Mouse (Mus musculus) embryonic fibroblast, embryonic 13.5 days (primary cell): ENCODE results near the gene Zfp599. TPM values are rescaled to one million over a fixed set of nuclear protein-coding genes. Genes with fewer than 3 reads are reported as not detected.
"Not testable (repeated sequence)": the region's sequence is repeated elsewhere in the genome, so short reads cannot be mapped to it uniquely, and the experiment has no call there.

ENCODE experiments used
- H3K27ac ChIP-seq: 2 replicates; pipeline ENCODE4 v1.5.1; 2012; ENCODE audit warnings: low read length, control low read depth, inconsistent platforms; ENCODE audit not compliant: insufficient read depth
- H3K4me1 ChIP-seq: 2 replicates; pipeline ENCODE4 v1.6.1; 2011; ENCODE audit warnings: low read length; ENCODE audit not compliant: control insufficient read depth, insufficient read depth
- H3K4me3 ChIP-seq: 2 replicates; pipeline ENCODE4 v1.5.1; 2011; ENCODE audit warnings: mild to moderate bottlenecking, control low read depth, low read length; ENCODE audit not compliant: insufficient read depth
- CTCF ChIP-seq: IDR thresholded peaks from 2 replicates; pipeline ENCODE4 v1.5.1; 2011; ENCODE audit warnings: mild to moderate bottlenecking, control low read depth, low read length, moderate library complexity, borderline replicate concordance; ENCODE audit not compliant: insufficient read depth
- POLR2A ChIP-seq: IDR thresholded peaks from 2 replicates; pipeline ENCODE4 v1.6.1; 2011; ENCODE audit warnings: low read depth, mild to moderate bottlenecking, control low read depth, low read length, moderate library complexity
- polyA plus RNA-seq: library from polyadenylated mRNA; stranded (reverse); fragments of >200 nt; gene quantifications from 2 replicates; pipeline ENCODE4 v1.2.4, GENCODE M21; 2011; ENCODE audit warnings: low read depth; ENCODE audit not compliant: missing spikeins, insufficient read length

Gene Zfp599
- 3.3 and 3.6 TPM in 2 replicates for polyA plus RNA-seq

DNA sequence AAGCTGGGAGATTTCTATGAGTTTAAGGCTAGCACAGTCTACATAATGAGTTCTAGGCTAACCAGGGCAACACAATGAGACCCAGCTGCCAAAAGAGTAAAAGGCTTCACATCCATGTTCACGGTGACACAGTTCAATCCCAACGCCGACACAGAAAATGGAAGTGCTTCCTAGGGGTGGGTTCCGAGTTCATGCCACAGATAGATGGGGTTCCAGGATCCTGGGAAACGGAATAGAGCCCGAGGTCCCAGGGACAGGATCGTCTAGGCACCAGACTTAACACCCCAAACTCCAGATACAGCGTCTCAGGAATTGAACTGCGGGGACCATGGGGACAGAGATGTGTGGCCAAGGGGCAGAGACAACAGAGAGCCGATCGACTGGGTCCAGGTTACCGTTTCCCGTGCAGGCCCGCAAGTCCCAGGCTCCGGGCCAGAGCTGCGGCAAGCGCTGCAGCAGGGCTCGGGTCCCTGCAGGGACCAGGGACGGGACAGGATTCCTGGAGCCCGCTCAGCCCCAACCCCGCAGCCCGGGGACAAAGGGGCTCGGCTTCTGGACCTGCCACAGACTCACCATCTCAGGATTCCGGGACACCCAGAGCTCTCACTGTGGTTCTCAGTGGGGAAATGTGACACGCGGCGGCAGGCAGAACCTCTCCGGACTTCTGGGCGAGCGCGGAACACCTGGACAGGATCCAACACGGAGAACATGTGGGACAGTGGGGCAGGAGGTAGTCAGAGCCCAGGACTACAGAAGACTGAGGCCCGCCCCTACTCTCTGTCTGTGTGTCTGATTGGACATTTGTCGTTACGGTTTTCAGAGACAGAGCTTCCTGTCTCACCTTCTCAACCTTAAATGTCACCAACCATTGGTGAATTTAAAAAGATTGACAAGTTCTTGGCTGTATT is at the start of gene Zfp599:
Gene Zfp599, minus strand, starts transcription at position 712 of the 908 bp plus-strand sequence.
- TF ChIP-seq CTCF = no peak
- peak; percentile 76 for TF ChIP-seq POLR2A
- peak within 1 kb of the TSS; percentile 97 for H3K4me3 ChIP-seq
- H3K4me1 ChIP-seq = no peaks in the 10 kb centered on the region; the same call in 1 of the 2 replicates
- no peak within 1 kb of the TSS for H3K27ac ChIP-seq

DNA sequence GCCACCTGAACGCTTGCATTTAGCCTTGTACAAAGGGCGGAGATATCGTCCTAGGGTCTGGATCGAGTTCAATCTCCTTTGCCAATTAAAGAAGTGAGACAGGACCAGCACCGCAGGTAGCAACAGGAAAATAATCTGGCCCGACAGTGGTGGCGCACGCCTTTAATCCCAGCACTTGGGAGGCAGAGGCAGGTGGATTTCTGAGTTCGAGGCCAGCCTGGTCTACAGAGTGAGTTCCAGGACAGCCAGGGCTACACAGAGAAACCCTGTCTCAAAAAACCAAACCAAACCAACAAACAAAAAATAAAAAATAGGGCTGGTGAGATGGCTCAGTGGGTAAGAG is 48.2 kb upstream of the Zfp599 start:
- peak overlapping the region; percentile 78 for H3K4me3 ChIP-seq
- not testable (repeated sequence) for H3K4me1 ChIP-seq, H3K27ac ChIP-seq

DNA sequence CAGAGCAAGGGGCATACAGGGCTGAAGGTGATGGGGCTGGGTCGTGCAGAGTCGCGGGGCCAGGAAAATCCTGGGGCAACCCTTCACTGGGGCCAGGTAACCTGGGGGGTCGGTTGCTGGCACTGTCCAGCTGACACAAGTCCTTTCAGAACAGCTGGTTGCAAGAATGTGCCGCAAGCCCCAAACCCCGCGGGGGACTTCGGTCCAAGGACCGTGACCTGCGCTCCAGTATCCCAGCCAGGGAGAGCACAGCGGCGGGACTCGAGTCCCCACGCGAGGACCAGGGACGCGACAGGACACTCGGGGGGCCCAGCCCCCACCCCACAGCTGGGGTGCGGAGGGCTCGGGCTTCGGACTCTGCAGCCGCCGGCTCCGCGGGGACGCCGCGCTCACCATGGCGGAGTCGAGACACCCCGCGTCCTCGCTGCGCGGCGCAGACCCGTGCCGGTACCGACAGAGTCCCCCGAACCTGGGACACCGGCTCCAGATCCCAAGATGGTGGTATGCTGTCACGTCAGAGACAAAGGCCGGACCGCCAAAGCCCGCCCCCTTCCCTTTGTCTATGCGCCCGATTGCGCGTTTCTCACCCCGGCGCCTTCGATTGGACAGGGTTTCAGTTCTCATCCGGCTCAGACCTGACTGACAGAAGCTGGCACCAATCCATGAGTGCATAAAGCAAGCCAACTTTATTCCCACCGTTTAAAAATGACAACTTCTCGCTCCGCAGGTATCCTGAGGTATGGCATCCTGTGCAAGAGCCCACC is 47.6 kb upstream of the Zfp599 start, which contains the start of gene Zfp810:
Gene Zfp810, minus strand, starts transcription at position 493 of the 764 bp plus-strand sequence.
- TF ChIP-seq POLR2A = peak; percentile 71
- no peak for TF ChIP-seq CTCF
- no peaks in the 10 kb centered on the region; the same call in 1 of the 2 replicates for H3K4me1 ChIP-seq

DNA sequence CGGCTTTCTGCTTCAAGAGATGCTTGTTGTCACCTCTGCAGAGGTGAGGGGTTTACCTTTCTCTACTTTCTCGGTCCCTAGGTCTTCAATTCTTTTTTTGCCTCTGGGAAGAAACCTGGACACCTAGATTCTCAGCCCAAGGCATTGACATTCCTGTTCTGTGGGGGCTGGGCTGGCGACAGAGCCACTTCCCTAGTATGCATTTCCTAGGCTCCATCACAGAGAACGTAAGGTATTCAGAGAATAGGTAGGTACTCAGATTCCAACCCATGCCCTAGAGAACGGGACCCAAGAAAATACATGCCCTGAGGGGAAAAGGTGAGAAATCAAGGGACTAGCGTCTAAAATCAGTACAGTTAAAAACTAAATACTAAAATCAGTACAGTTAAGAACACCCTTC is 47.0 kb upstream of the Zfp599 start:
- Histone ChIP-seq H3K27ac (no peak overlapping the region), H3K4me1 (no peaks in the 10 kb centered on the region; the same call in 1 of the 2 replicates)
- no peak for TF ChIP-seq CTCF

More for the DNA sequence above, 47.6 kb upstream of the Zfp599 start, which contains the start of gene Zfp810:
- Histone ChIP-seq H3K27ac (peak within 1 kb of the TSS; percentile 73), H3K4me3 (peak within 1 kb of the TSS; percentile 78)

DNA sequence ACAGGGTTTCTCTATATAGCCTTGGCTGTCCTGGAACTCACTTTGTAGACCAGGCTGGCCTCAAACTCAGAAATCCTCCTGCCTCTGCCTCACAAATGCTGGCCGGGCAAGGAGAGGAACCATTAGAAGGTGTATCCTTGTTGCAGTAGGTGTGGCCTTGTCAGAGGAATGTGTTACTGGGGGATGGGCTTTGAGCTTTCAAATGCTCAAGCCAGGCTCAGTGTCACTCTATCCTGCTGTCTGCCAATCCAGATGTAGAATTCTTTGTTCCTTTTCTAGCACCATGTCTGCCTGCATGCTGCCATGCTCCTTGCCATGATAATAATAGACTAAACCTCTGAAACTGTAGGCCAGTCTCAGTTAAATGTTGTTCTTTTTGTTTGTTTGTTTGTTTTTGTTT is 42.5 kb upstream of the Zfp599 start:
- H3K27ac ChIP-seq = no peak overlapping the region
- TF ChIP-seq CTCF = no peak
- no peak for TF ChIP-seq POLR2A
- no peaks in the 10 kb centered on the region; the same call in 1 of the 2 replicates for H3K4me1 ChIP-seq
- H3K4me3 ChIP-seq = no peak overlapping the region

More for the DNA sequence above, 47.0 kb upstream of the Zfp599 start:
- H3K4me3 ChIP-seq = peak overlapping the region; percentile 78

DNA sequence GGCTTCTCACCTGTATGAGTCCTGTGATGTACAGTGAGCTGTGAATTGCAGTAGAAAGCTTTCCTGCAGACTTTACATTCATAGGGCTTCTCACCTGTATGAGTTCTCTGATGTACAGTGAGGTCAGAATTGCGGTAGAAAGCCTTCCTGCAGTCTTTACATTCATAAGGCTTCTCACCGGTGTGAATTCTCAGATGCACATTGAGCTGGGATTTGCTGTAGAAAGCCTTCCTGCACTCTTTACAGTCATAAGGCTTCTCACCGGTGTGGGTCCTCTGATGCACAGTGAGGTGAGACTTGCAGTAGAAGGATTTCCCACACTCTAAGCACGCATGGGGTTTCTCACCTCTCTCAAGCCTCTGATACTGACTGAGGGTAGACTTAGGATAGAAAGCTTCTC is 19.0 kb upstream of the Zfp599 start:
- Histone ChIP-seq H3K4me1 (no peaks in the 10 kb centered on the region), H3K27ac (no peak overlapping the region), H3K4me3 (no peak overlapping the region)
- TF ChIP-seq CTCF = no peak
- no peak for TF ChIP-seq POLR2A

DNA sequence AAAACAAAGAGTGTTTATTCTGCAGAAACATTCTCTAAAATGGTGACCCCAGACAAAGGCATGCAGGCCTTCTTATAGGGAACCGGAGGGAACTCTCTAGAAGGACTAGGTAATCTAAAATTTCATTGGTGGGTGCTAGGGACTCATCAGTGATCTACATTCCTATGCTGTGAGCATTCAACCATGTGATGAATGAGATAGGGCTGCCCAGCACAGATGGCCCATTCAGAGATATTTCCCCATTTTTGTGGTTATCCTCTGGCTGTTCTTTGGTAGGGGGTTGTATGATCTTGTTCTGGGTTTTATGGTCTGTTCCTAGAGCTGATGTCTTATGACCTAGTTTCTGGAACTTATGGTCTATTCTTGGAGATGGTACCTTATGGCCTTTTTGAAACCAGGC is 9.2 kb upstream of the Zfp599 start:
- TF ChIP-seq CTCF = no peak
- no peak for TF ChIP-seq POLR2A
- H3K27ac ChIP-seq = no peak overlapping the region
- no peak overlapping the region for H3K4me3 ChIP-seq
- no peaks in the 10 kb centered on the region for H3K4me1 ChIP-seq

DNA sequence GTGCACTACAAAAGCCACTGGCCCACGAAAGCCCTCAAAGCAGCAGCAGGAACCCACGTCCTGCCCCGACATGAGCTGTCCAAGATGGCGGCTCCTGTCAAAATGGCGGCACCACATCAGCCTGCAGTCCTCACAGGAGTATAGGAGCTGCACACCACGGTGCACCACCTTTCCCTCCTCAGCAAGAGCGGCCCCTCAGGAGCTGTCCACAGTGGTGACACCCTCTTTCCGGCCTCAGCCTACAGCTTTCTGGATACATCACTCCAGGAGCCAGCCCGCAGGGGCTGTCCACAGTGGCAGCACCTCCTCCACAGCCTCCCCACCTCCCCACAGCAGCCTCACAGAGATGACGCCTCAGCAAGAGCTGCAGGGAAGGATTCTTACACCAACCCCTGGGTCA is 2.9 kb upstream of the Zfp599 start:
- no peak for TF ChIP-seq POLR2A
- TF ChIP-seq CTCF = no peak
- Histone ChIP-seq H3K27ac (no peak overlapping the region), H3K4me3 (no peak overlapping the region), H3K4me1 (no peaks in the 10 kb centered on the region; the same call in 1 of the 2 replicates)

DNA sequence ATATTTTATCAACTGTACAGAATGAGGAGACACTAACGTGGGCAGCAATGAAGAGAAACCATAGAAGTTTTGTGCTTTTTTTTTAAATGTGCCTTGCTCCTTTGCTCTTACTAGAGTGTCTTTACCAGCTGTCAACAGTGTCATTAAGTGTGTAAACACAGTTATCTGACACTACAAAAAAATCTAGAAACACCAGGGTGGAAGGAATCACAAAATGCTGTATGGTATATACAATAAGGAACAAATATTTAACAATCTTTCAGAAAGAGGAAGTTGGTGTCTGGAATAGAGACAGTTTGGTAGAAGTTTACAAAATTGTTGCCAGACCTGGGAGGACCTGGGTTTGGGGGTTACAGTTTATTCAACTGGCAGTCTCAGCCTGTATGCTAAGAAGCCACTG is 1.9 kb upstream of the Zfp599 start:
- Histone ChIP-seq H3K4me3 (no peak overlapping the region), H3K4me1 (no peaks in the 10 kb centered on the region; the same call in 1 of the 2 replicates), H3K27ac (no peak overlapping the region)
- no peak for TF ChIP-seq POLR2A
- no peak for TF ChIP-seq CTCF

DNA sequence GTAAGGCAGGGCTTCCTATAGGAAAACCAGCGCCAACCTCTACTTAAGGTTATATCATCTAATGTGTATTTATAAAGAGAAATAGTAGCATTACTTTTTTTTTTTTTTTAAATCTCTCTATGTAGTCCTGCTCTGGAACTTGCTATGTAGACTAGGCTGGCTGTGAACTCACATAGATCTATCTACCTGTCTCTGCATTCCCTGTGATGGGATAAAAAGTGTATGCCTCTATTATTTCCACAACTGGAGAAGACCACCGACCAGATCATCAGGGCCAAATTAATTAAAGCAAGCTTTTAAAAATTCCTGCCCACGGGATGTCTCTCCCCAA is 362 bp upstream of the Zfp599 start:
- Histone ChIP-seq H3K27ac (no peak overlapping the region), H3K4me1 (no peaks in the 10 kb centered on the region; the same call in 1 of the 2 replicates), H3K4me3 (peak overlapping the region; percentile 41)
- TF ChIP-seq POLR2A = no peak
- no peak for TF ChIP-seq CTCF
